8 mouse cellular contexts compared by ENCODE assay signal in the genomic region with DNA sequence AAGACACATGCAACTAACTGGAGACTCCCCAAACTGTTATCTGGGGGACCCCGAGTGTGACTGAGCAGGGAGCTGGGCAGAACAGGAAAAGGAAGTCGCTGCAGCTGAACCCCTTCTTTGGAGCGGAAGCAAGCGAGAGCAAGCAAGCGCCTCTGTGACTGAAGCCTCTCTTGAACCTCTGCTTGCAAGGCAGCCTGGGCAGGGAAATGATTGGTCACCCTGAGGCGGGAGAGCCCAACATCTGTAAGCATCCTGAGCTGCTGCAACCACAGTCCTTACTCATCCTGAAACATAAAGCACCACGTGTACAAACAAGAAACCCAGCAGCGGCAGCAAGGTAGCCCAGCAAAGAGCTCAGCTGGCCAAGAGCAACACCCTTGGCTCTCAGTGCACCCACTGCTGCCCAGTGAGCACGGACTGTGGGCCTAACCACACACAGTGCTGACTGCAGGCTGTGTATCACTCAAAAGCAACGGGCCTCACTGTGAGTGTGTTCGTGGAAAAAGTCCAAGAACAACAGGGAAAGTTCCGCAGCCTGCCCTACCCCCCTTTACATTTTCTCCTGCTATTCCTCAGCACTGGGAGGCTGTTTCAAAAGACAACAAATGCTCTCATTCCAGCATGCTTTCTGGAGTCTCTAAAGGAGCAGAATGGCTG.
DNase-seq lines count a peak whose midpoint lies in the region; ATAC-seq and TF ChIP-seq lines count a peak whose summit lies in the region.

No protein-coding gene starts in this region.

- H3K36me3 ChIP-seq in forebrain, embryonic 11.5 days (ENCODE audit: control insufficient read depth, insufficient read depth, low read length), result no peaks in the 10 kb centered on the region
- no peaks in the 10 kb centered on the region for H3K36me3 ChIP-seq in hindbrain, embryonic 13.5 days
- no peaks in the 10 kb centered on the region for H3K36me3 ChIP-seq in liver, postnatal 0 days (replicated peaks; ENCODE audit: insufficient read depth, low read length)

- H3K4me3 ChIP-seq in forebrain, embryonic 11.5 days (ENCODE audit: low read depth, low read length), result no peak overlapping the region
- H3K4me3 ChIP-seq in hindbrain, embryonic 13.5 days, result no peak overlapping the region
- H3K4me3 ChIP-seq in liver, postnatal 0 days (ENCODE audit: low read depth, low read length), result no peak overlapping the region

- H3K9me3 ChIP-seq in forebrain, embryonic 11.5 days (ENCODE audit: control insufficient read depth, low read length), result no peaks in the 10 kb centered on the region
- H3K9me3 ChIP-seq in hindbrain, embryonic 13.5 days, result no peaks in the 10 kb centered on the region
- no peaks in the 10 kb centered on the region for H3K9me3 ChIP-seq in liver, postnatal 0 days (ENCODE audit: low read length)

- no peak overlapping the region for H3K27ac ChIP-seq in forebrain, embryonic 11.5 days (ENCODE audit: low read depth, low read length)
- peak overlapping the region; percentile 10 for H3K27ac ChIP-seq in hindbrain, embryonic 13.5 days
- H3K27ac ChIP-seq in liver, postnatal 0 days (ENCODE audit: low read depth), result peak overlapping the region; percentile 30; the same call in 1 of the 2 replicates

- intact Hi-C loops in left cerebral cortex, postnatal 14 days (cut with DNase I), result no loop called here

- peaks cover 10% of the 10 kb centered on the region; the same call in 1 of the 2 replicates for H3K4me1 ChIP-seq in forebrain, embryonic 11.5 days (replicated peaks; ENCODE audit: control insufficient read depth, insufficient read depth, low read length)
- H3K4me1 ChIP-seq in hindbrain, embryonic 13.5 days (replicated peaks), result peaks cover 27% of the 10 kb centered on the region
- peaks cover 29% of the 10 kb centered on the region for H3K4me1 ChIP-seq in liver, postnatal 0 days (ENCODE audit: insufficient read depth)

- peak; percentile 13 for DNase-seq in ovary, postnatal 36 days (ENCODE audit: low spot score)
- no peak for DNase-seq in ovary, postnatal 10 days (ENCODE audit: low spot score)
- DNase-seq in forebrain, embryonic 11.5 days (ENCODE audit: low spot score), result peak; percentile 58
- peak; percentile 26 for DNase-seq in liver, postnatal 0 days
- DNase-seq in skeletal muscle tissue, adult 2 months (ENCODE audit: low read depth, low spot score), result peak; percentile 33
- no peak for DNase-seq in left cerebral cortex, postnatal 14 days (ENCODE audit: low spot score in 2 of 2)
- no peak for DNase-seq in frontal cortex, postnatal 36 days (ENCODE audit: low spot score in 2 of 2)

- WGBS in forebrain, embryonic 11.5 days, result 19% methylated on average over 12 of the region's 12 CpGs
- 39% methylated on average over 12 of the region's 12 CpGs for WGBS in hindbrain, embryonic 13.5 days
- 29% methylated on average over 12 of the region's 12 CpGs for WGBS in liver, postnatal 0 days (ENCODE audit: insufficient replicate concordance)

- no peak for TF ChIP-seq CTCF in liver, postnatal 0 days (IDR thresholded peaks at IDR 0.05; ENCODE audit: low read depth)

- ATAC-seq in forebrain, embryonic 11.5 days (replicated peaks; ENCODE audit: low FRiP score), result no peak
- peak; percentile 53 for ATAC-seq in hindbrain, embryonic 13.5 days (ENCODE audit: low FRiP score)
- peak; percentile 54 for ATAC-seq in liver, postnatal 0 days

- TF ChIP-seq EP300 in liver, postnatal 0 days (IDR thresholded peaks at IDR 0.05; ENCODE audit: low read depth), result no peak

- H3K9ac ChIP-seq in forebrain, embryonic 11.5 days (ENCODE audit: low read length), result peak overlapping the region; percentile 27; the same call in 1 of the 2 replicates
- no peak overlapping the region for H3K9ac ChIP-seq in hindbrain, embryonic 13.5 days
- no peak overlapping the region for H3K9ac ChIP-seq in liver, postnatal 0 days (replicated peaks)

- no peak overlapping the region for H3K4me2 ChIP-seq in forebrain, embryonic 11.5 days (ENCODE audit: low read depth, low read length, severe bottlenecking)
- no peak overlapping the region for H3K4me2 ChIP-seq in hindbrain, embryonic 13.5 days
- H3K4me2 ChIP-seq in liver, postnatal 0 days (ENCODE audit: low read depth, low read length), result peak overlapping the region; percentile 3; the same call in 1 of the 2 replicates

- no peaks in the 10 kb centered on the region for H3K27me3 ChIP-seq in forebrain, embryonic 11.5 days (ENCODE audit: control insufficient read depth, insufficient read depth, low read length)
- no peaks in the 10 kb centered on the region for H3K27me3 ChIP-seq in hindbrain, embryonic 13.5 days
- no peaks in the 10 kb centered on the region for H3K27me3 ChIP-seq in liver, postnatal 0 days (ENCODE audit: insufficient read depth, low read length)

Comparison
In these comparisons a context has a peak if more than half of its experiments do, and no peak if none do; other contexts are left out.
1. DNase-seq: peak in ovary, postnatal 36 days (single experiment), forebrain, embryonic 11.5 days (single experiment), liver, postnatal 0 days (single experiment) and skeletal muscle tissue, adult 2 months (single experiment); none in ovary, postnatal 10 days (single experiment), left cerebral cortex, postnatal 14 days (0 of 2) and frontal cortex, postnatal 36 days (0 of 2).